Mouse (Mus musculus): ENCODE data around the gene Tspan31. TPM values are rescaled to one million over a fixed set of nuclear protein-coding genes. Genes with fewer than 3 reads are reported as not detected.

The Tspan31 gene
- polyA plus RNA-seq, 1 experiment from 2014 or later: 108 TPM

- peaks cover 51% of the 10 kb centered on the region for H3K36me3 ChIP-seq
- no peak overlapping the region for H3K4me2 ChIP-seq
- ATAC-seq (ENCODE audit: low FRiP score): no peak
Observed at GRCm38 (mm10) chr10:127099868-127100267, 29.8 kb upstream of the Tspan31 start.

GRCm38 (mm10) chr10:127099191-127099590 lies 29.1 kb upstream of the Tspan31 start:
- peaks cover 50% of the 10 kb centered on the region for H3K36me3 ChIP-seq
- no peaks in the 10 kb centered on the region for H3K27me3 ChIP-seq (replicated peaks)
- H3K4me3 ChIP-seq (replicated peaks): no peak overlapping the region
- H3K4me1 ChIP-seq: peaks cover 13% of the 10 kb centered on the region
- WGBS: 88% methylated on average over 10 of the region's 10 CpGs
- no peak overlapping the region for H3K27ac ChIP-seq (replicated peaks)
- no peak overlapping the region for H3K4me2 ChIP-seq
- ATAC-seq (ENCODE audit: low FRiP score): no peak
- H3K9me3 ChIP-seq (replicated peaks): no peaks in the 10 kb centered on the region
- H3K9ac ChIP-seq (replicated peaks): no peak overlapping the region

More at GRCm38 (mm10) chr10:127099868-127100267, 29.8 kb upstream of the Tspan31 start:
- 94% methylated on average over 15 of the region's 15 CpGs for WGBS
- H3K4me3 ChIP-seq (replicated peaks): no peak overlapping the region
- H3K9me3 ChIP-seq (replicated peaks): no peaks in the 10 kb centered on the region
- no peaks in the 10 kb centered on the region for H3K27me3 ChIP-seq (replicated peaks)
- no peak overlapping the region for H3K9ac ChIP-seq (replicated peaks)
- H3K4me1 ChIP-seq: peaks cover 6% of the 10 kb centered on the region
- no peak overlapping the region for H3K27ac ChIP-seq (replicated peaks)

- Histone ChIP-seq H3K4me2 (no peak overlapping the region), H3K36me3 (peaks cover 50% of the 10 kb centered on the region), H3K4me3 (replicated peaks) (no peak overlapping the region), H3K4me1 (peaks cover 15% of the 10 kb centered on the region), H3K27me3 (replicated peaks) (no peaks in the 10 kb centered on the region), H3K27ac (replicated peaks) (no peak overlapping the region), H3K9me3 (replicated peaks) (no peaks in the 10 kb centered on the region), H3K9ac (replicated peaks) (no peak overlapping the region)
- ATAC-seq (ENCODE audit: low FRiP score): no peak
- WGBS: 86% methylated on average over 20 of the region's 20 CpGs
Observed at GRCm38 (mm10) chr10:127098514-127098913, 28.4 kb upstream of the Tspan31 start.

- H3K27me3 ChIP-seq (replicated peaks): peaks cover 29% of the 10 kb centered on the region
- peaks cover 36% of the 10 kb centered on the region for H3K4me1 ChIP-seq
- no peak overlapping the region for H3K4me3 ChIP-seq (replicated peaks)
- no peak overlapping the region for H3K9ac ChIP-seq (replicated peaks)
- 44% methylated on average over 7 of the region's 7 CpGs for WGBS
- H3K4me2 ChIP-seq: no peak overlapping the region
- H3K27ac ChIP-seq (replicated peaks): peak overlapping the region; percentile 43; the same call in 1 of the 2 replicates
- peaks cover 62% of the 10 kb centered on the region for H3K36me3 ChIP-seq
- ATAC-seq (ENCODE audit: low FRiP score): no peak
- H3K9me3 ChIP-seq (replicated peaks): no peaks in the 10 kb centered on the region
Observed at GRCm38 (mm10) chr10:127094382-127094802, 24.3 kb upstream of the Tspan31 start.

DNA sequence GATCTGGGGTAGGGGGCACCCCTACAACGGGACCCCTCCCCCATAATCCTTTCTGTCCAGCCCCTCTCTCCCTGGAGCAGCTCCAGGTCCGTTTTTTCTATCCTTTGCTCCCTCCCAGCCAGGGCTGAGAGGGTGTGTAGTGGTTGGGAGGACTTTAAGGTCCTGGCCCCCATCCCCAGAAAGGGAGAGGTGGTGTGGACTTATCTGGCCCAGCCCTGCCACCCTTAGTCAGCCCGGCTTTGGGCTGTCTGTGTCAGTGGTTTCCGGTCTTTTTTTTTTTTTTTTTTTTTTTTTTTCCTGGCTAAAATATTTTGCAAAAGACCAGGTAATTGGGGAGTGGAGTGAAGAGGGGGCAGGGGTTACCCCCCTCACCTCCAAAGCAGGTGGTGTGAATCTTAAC lies 22.7 kb upstream of the Tspan31 start:
- Histone ChIP-seq H3K4me1 (peaks cover 36% of the 10 kb centered on the region), H3K9me3 (replicated peaks) (no peaks in the 10 kb centered on the region), H3K9ac (replicated peaks) (no peak overlapping the region), H3K4me3 (replicated peaks) (no peak overlapping the region), H3K27ac (replicated peaks) (no peak overlapping the region), H3K36me3 (peaks cover 60% of the 10 kb centered on the region), H3K27me3 (replicated peaks) (peaks cover 45% of the 10 kb centered on the region), H3K4me2 (no peak overlapping the region)
- ATAC-seq (ENCODE audit: low FRiP score): no peak
- 60% methylated on average over 4 of the region's 4 CpGs for WGBS

- Histone ChIP-seq H3K36me3 (peaks cover 61% of the 10 kb centered on the region), H3K27me3 (replicated peaks) (peaks cover 55% of the 10 kb centered on the region)
- 9% methylated on average over 51 of the region's 51 CpGs for WGBS
Observed at GRCm38 (mm10) chr10:127091507-127092396, 21.7 kb upstream of the Tspan31 start.

DNA sequence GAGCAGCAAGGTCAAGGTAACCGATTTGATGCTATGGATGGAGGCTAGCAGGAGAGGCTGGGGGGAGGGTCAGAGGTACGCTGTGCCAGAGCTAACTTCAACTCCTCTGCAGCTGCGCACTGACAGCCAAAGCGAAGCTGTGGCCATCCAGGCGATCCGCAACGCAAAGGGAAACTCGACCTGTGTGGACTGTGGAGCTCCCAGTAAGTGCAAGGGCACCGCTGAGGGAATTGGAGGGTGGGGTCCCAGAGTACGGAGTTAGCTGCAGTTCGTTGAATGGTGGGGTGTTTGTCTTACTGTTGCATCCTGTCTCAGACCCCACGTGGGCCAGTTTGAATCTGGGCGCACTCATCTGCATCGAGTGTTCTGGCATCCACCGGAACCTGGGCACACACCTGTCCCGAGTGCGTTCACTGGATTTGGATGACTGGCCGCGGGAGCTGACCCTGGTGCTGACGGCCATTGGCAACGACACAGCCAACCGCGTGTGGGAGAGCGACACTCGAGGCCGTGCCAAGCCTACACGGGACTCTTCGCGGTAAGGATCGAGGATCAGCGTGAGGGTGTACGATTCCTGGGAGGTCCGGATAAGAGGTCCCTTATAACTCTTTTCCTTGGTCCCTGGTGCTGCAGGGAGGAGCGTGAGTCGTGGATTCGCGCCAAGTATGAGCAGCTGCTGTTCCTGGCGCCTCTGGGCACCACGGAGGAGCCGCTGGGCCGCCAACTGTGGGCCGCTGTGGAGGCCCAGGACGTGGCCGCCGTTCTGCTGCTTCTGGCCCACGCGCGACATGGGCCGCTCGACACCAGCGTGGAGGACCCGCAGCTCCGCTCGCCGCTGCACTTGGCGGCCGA lies 20.7 kb upstream of the Tspan31 start:
- Histone ChIP-seq H3K27me3 (replicated peaks) (peaks cover 60% of the 10 kb centered on the region), H3K36me3 (peaks cover 55% of the 10 kb centered on the region)

More at GRCm38 (mm10) chr10:127091507-127092396, 21.7 kb upstream of the Tspan31 start:
- H3K27ac ChIP-seq (replicated peaks): no peak overlapping the region
- peak; percentile 28 for ATAC-seq (ENCODE audit: low FRiP score)
- peaks cover 36% of the 10 kb centered on the region for H3K4me1 ChIP-seq
- H3K9me3 ChIP-seq (replicated peaks): no peaks in the 10 kb centered on the region
- peak overlapping the region; percentile 46 for H3K4me2 ChIP-seq
- 0 out of 2 replicates have a peak overlapping the region, but pooled peaks have one; percentile 4 for H3K9ac ChIP-seq (replicated peaks)
- H3K4me3 ChIP-seq (replicated peaks): peak overlapping the region; percentile 17

GRCm38 (mm10) chr10:127085633-127086032 lies 15.6 kb upstream of the Tspan31 start:
- Histone ChIP-seq H3K36me3 (peaks cover 55% of the 10 kb centered on the region), H3K4me3 (replicated peaks) (no peak overlapping the region), H3K4me2 (no peak overlapping the region), H3K27me3 (replicated peaks) (peaks cover 54% of the 10 kb centered on the region), H3K4me1 (peaks cover 31% of the 10 kb centered on the region), H3K27ac (replicated peaks) (no peak overlapping the region), H3K9ac (replicated peaks) (no peak overlapping the region), H3K9me3 (replicated peaks) (no peaks in the 10 kb centered on the region)
- WGBS: 72% methylated on average over 6 of the region's 6 CpGs
- ATAC-seq (ENCODE audit: low FRiP score): no peak

More for the DNA sequence above, 20.7 kb upstream of the Tspan31 start:
- Histone ChIP-seq H3K9ac (replicated peaks) (0 out of 2 replicates have a peak overlapping the region, but pooled peaks have one; percentile 14), H3K4me3 (replicated peaks) (peak overlapping the region; percentile 17), H3K9me3 (replicated peaks) (no peaks in the 10 kb centered on the region), H3K4me1 (peaks cover 36% of the 10 kb centered on the region), H3K4me2 (peak overlapping the region; percentile 46), H3K27ac (replicated peaks) (no peak overlapping the region)
- WGBS: 13% methylated on average over 57 of the region's 57 CpGs
- ATAC-seq (ENCODE audit: low FRiP score): peak; percentile 1; the same call in 1 of the 2 replicates

- Histone ChIP-seq H3K4me2 (no peak overlapping the region), H3K4me3 (replicated peaks) (no peak overlapping the region), H3K4me1 (peaks cover 32% of the 10 kb centered on the region), H3K36me3 (peaks cover 54% of the 10 kb centered on the region), H3K9ac (replicated peaks) (no peak overlapping the region), H3K27ac (replicated peaks) (no peak overlapping the region), H3K9me3 (replicated peaks) (no peaks in the 10 kb centered on the region), H3K27me3 (replicated peaks) (peaks cover 51% of the 10 kb centered on the region)
- WGBS: 85% methylated on average over 9 of the region's 9 CpGs
- no peak for ATAC-seq (ENCODE audit: low FRiP score)
Observed at GRCm38 (mm10) chr10:127085052-127085451, 15.0 kb upstream of the Tspan31 start.

DNA sequence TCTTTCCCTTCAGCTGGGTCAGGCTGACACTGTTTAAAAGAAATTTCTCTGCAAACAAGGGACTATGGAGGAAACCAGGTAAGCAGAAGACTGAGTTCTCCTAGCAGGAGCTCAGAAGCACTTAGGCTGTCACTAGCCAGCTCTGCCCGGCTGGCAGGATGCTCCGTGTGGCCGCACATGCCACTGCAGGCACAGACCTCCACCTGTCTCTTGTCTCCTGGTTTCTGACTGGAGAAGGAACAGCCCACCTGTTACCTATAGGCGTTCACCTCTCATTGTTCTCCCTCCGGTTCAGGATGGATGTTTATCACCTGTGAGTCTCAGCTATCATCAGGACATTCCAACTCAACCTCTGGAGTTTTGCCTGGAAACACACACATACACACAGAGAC lies 13.8 kb upstream of the Tspan31 start:
- H3K9me3 ChIP-seq (replicated peaks): no peaks in the 10 kb centered on the region
- no peak overlapping the region for H3K4me2 ChIP-seq
- H3K27me3 ChIP-seq (replicated peaks): peaks cover 39% of the 10 kb centered on the region
- peaks cover 46% of the 10 kb centered on the region for H3K36me3 ChIP-seq
- no peak for ATAC-seq (ENCODE audit: low FRiP score)
- no peak overlapping the region for H3K4me3 ChIP-seq (replicated peaks)
- peaks cover 35% of the 10 kb centered on the region for H3K4me1 ChIP-seq
- no peak overlapping the region for H3K9ac ChIP-seq (replicated peaks)
- WGBS: 62% methylated on average over 5 of the region's 5 CpGs
- H3K27ac ChIP-seq (replicated peaks): no peak overlapping the region

DNA sequence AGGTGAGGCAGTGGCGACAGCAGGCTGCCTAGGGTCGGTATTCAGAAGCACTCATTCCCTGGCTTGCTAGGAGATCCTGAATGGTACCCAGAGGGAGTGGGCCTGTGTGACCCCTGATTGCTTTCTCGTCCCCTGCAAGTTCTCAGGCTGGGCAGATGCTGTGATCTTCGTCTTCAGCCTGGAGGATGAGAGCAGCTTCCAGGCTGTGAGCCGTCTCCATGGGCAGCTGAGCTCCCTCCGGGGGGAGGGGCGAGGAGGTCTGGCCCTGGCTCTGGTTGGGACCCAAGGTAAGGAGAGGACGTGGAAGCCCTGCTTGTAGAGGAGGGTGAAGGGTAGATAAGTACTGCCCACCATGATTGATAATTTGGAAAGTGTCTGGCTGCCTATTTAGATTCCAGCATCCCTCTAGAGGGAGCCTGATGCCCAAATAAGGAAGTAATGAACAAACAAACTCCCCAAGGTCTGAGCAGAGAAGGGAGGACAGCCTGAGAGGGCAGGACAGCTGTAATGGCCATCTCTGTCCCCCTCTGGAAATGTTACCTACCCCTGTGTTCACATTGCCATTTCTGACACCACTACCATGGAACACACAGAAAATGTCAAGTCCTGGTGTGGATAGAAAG lies 13.3 kb upstream of the Tspan31 start:
- H3K4me3 ChIP-seq (replicated peaks): no peak overlapping the region
- H3K9me3 ChIP-seq (replicated peaks): no peaks in the 10 kb centered on the region
- peaks cover 35% of the 10 kb centered on the region for H3K27me3 ChIP-seq (replicated peaks)
- H3K36me3 ChIP-seq: peaks cover 43% of the 10 kb centered on the region
- H3K9ac ChIP-seq (replicated peaks): no peak overlapping the region
- no peak overlapping the region for H3K27ac ChIP-seq (replicated peaks)
- WGBS: 39% methylated on average over 8 of the region's 8 CpGs
- H3K4me2 ChIP-seq: no peak overlapping the region
- ATAC-seq (ENCODE audit: low FRiP score): no peak
- H3K4me1 ChIP-seq: peaks cover 37% of the 10 kb centered on the region

All from neural tube, embryonic 15.5 days (tissue).